Mouse (Mus musculus) bone marrow macrophage, adult 2 months (primary cell): ENCODE results near the gene Arid5b.

Experiments
- CTCF ChIP-seq: IDR thresholded peaks from 2 replicates; pipeline ENCODE4 v1.5.1; 2012; ENCODE audit warnings: low read depth, mild to moderate bottlenecking, low read length, moderate library complexity
- POLR2A ChIP-seq: IDR thresholded peaks from 2 replicates; pipeline ENCODE4 v1.6.1; 2012; ENCODE audit warnings: mild to moderate bottlenecking, low read depth, low read length, borderline replicate concordance

DNA sequence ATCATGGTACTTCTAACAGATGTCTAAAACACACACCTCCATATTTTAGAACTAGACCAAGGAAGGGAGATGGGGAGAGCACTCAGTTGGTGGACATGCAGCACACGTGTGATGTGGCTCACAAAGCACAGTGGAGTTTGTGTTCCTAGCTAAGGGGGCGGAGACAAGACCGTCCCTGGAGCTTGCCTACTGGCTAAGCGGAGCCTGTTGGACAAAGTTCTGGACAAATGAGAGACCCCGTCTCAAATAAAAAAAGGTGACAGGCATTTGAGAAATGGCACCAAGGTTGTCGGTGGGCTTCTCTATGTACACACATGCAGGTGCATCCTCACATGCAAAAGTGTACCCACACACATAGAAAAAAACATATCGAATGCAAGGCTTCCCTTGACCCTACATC lies 95.4 kb downstream of the Arid5b start:
- TF ChIP-seq CTCF (no peak), POLR2A (no peak)
